Mouse (Mus musculus) frontal cortex, adult (tissue): ENCODE measurements at regions not wholly inside any gene's neighbourhood (a gene's known extent, or its start where the extent isn't known, plus 50 kb on each side); places are given as distances from the start of the nearest gene placed in this dataset.

Source experiments
- ATAC-seq: cut with Nextera tagmentation; 2 replicates; pipeline ENCODE4 v1.9.2; 2017; ENCODE audit warnings: mild to moderate bottlenecking, moderate library complexity, mixed read lengths; ENCODE audit not compliant: low TSS enrichment

- ATAC-seq: no peak
Observed at GRCm38 (mm10) chr5:119944371-119944770, 111.9 kb downstream of the Tbx5 start.

DNA sequence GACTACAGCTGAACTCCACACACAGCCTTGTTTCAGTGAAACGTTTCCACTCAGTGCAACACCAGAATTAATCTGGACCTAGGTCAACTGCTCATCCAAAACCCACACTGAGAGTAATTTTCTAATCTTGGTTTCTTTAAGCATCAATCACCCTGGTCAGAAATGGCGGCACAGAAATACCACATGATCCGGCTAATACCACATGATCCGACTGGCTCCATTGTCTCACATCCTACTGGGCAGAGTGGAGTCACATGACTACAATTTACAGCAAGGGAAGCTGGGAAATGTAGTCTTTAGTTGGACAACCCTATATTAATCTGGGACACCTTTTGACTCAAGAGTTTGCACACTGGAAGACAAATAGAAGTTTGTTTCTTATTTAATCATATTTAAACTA, 115.9 kb downstream of the Tbx5 start:
- no peak for ATAC-seq

DNA sequence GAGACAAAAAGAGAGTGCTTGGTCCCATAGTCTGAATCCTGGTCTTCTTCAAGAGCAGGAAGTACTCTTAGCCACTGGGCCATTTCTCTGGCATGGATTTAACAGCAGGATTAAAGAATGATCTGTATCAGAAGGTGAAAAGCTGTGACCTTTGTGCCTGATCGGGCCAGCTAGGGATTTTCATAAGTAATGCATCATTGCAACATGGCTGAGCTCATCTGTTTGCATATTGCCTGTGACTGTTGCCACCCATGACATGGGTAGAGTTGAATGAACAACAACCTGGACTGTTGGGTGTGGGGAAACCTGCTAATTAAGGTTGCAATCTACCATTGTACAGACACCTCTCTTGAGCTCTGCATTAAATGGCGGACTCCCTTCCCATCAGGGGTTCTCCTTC, 119.6 kb downstream of the Tbx5 start:
- no peak for ATAC-seq

GRCm38 (mm10) chr5:119953189-119953588, 120.7 kb downstream of the Tbx5 start:
- no peak for ATAC-seq

- no peak; the same call in 1 of the 2 replicates for ATAC-seq
Observed at GRCm38 (mm10) chr5:119953811-119954566, 121.5 kb downstream of the Tbx5 start.

DNA sequence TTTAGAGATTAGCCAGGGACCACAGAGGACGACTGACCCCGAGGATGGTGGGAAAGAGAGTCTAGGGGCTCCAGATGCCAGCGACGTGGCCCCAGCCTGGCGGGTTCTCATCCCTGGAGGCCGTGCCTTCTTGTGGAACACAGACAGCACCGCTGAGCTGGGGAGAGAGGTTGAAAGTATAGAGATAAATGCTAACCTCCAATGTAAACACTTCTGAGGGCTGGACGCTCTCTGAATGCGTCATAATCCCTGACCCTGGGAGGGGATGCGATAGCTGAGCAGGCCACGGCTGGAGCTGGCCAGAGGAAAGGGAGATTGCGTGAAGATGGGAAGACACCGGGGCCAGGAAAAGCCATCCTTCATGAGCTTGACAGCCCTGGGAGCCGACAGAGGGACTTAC, 126.5 kb downstream of the Tbx5 start:
- no peak for ATAC-seq

GRCm38 (mm10) chr5:119964751-119965150, 132.3 kb downstream of the Tbx5 start:
- ATAC-seq: no peak

- ATAC-seq: no peak; the same call in 1 of the 2 replicates
Observed at GRCm38 (mm10) chr5:119971286-119971685, 138.8 kb downstream of the Tbx5 start.

GRCm38 (mm10) chr5:119972802-119973437, 140.5 kb downstream of the Tbx5 start:
- ATAC-seq: no peak

DNA sequence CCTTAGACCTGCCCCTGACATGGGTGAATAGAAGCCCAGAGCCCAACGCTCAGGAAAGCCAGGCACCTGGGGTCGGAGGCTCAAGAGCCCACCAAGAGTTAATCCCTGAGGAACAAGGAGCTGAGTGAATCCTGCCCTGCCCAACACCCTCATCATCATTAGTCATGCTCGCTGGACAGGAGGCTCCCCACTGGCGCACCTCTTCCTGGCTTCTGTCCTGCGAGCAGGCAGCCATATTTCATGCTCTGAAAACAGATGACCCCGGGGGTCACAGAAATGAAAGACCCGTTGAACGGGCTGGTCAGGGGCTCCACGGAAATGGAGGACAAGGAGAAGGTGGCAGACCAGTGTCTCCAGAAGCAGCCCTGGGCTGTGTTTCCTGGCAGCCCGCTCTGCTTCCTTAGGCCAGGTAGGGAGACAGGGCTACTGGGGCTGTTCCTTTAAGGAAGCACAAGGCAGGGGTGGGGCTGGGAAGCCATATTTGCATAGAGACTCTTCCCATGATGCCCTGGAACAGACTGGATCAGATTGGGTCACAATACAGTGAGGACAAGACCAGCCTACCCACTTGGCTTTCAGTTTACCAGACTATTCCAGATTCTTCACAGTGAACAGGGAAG, 138.1 kb upstream of the Rbm19 start:
- no peak for ATAC-seq

DNA sequence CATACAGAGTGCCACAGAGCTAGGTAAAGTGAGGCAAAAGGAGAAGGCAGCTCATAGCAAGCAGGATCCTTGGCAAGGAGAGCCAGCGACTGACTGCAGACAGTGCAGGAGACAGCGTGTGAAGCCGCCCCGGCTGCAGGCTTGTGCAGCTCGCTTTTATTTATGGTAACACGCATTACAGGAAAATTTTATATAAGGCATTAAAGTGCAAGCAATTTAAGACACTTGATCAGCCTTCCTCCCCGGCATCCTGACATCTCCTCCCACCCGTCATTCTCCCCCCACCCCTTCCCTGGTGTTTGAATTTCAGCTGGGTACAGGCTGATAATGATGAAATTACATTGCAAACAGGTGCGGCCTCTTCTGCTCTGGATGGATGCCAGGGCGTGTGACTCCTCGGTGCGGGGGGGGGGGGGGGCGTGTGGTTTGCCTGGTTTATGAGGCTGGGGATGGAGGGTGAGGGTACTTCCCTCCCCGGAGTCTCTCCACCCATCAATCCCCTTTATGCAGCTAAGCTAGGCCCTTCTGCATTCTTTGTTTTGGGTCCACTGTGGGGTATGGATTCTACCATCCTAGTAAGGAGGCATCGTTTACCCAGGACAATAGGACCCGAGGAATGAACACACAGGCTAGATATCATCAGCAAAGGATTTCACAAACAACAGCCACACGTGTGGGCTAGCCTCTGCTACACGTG, 135.0 kb upstream of the Rbm19 start:
- ATAC-seq: peak; percentile 88

- ATAC-seq: no peak
Observed at GRCm38 (mm10) chr5:119984206-119984605, 132.1 kb upstream of the Rbm19 start.

- ATAC-seq: no peak
Observed at GRCm38 (mm10) chr5:119992130-119992529, 124.1 kb upstream of the Rbm19 start.

DNA sequence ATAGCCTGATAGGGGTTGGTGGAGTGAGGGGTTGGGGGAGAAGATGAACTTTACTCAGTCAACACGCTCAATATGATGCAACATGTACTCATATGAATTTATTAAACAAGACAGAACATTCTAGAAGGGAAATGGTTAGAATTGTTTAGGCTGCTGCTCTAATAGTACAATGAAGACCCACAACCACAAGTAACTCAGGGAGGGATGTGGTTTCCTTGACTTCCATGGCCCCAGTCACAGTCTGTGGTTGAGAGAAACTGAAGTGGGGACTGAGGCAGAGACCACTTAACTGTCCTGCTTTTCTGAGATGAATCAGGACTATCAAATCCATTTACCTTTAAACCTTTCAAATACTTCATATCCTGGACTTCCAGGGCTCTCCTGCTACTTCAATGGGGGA, 120.5 kb upstream of the Rbm19 start:
- ATAC-seq: no peak

GRCm38 (mm10) chr5:120005696-120006469, 110.4 kb upstream of the Rbm19 start:
- ATAC-seq: no peak

DNA sequence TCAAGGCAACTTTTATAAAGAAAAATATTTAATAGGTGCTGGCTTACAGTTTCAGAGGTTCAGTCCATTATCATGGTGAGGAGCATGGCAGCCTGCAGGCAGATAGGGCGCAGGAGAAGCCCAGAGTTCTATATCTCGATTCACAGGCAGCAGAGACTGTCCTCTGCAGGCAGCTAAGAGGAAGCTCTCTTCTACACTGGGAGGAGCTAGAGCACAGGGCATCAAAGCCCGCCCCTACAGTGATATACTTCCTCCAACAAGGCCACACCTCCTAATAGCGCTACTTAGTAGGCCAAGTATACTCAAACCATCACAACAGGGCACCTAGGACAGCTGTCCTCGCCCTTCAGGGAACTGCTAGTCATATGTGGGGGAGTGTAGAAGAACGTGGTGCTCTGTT, 108.5 kb upstream of the Rbm19 start:
- no peak for ATAC-seq

GRCm38 (mm10) chr5:120008306-120008705, 108.0 kb upstream of the Rbm19 start:
- no peak for ATAC-seq

- ATAC-seq: no peak
Observed at GRCm38 (mm10) chr5:120015417-120015816, 100.8 kb upstream of the Rbm19 start.

- no peak for ATAC-seq
Observed at GRCm38 (mm10) chr5:120018126-120018525, 98.1 kb upstream of the Rbm19 start.

- ATAC-seq: no peak
Observed at GRCm38 (mm10) chr5:120020748-120021147, 95.5 kb upstream of the Rbm19 start.

- ATAC-seq: peak; percentile 50; the same call in 1 of the 2 replicates
Observed at GRCm38 (mm10) chr5:120022276-120022675, 94.0 kb upstream of the Rbm19 start.

DNA sequence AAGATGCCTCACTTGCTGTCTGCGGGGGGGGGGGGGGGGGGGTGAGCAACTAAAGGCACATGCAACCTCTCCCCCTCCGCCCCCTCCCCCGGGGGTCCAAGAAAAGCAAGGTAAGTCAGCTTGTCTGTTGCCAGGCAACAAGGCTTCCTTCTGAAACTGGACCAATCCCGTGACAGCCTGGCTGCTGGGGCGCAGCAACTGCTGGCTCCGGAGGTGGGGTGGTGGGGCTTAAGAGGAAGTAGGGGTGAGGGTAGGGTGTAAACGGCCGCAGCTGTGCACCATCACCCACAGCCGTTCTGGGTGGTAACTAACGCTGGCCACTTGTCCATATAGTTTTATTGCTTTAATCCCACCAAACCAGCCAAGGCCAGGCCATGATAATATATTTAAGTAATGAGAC, 92.2 kb upstream of the Rbm19 start:
- no peak for ATAC-seq
